Mouse (Mus musculus) hindbrain, embryonic 13.5 days (tissue): Measurements from ENCODE around the gene Ociad2. TPM values are rescaled to one million over a fixed set of nuclear protein-coding genes. Genes with fewer than 3 reads are reported as not detected.

ENCODE experiments used
- ATAC-seq: fragments of 200-750 bp; cut with Nextera tagmentation; 2 replicates; pipeline ENCODE4 v1.8.0; 2017; ENCODE audit warnings: moderate TSS enrichment; ENCODE audit not compliant: low FRiP score
- H3K27ac ChIP-seq: fragments of 300-500 bp; sonication (generic); 2 replicates; pipeline ENCODE4 v1.5.1; 2015; ENCODE audit warnings: inconsistent platforms, mild to moderate bottlenecking, moderate library complexity
- H3K27me3 ChIP-seq: fragments of 300-500 bp; sonication (generic); 2 replicates; pipeline ENCODE4 v1.6.1; 2015; ENCODE audit warnings: mild to moderate bottlenecking, inconsistent platforms
- H3K36me3 ChIP-seq: fragments of 300-500 bp; sonication (generic); 2 replicates; pipeline ENCODE4 v1.6.1; 2015; ENCODE audit warnings: mild to moderate bottlenecking, inconsistent platforms
- H3K4me1 ChIP-seq: fragments of 300-500 bp; sonication (generic); replicated peaks from 2 replicates; pipeline ENCODE4 v1.6.1; 2015; ENCODE audit warnings: inconsistent platforms
- H3K4me2 ChIP-seq: fragments of 300-500 bp; sonication (generic); 2 replicates; pipeline ENCODE4 v1.6.1; 2015; ENCODE audit warnings: inconsistent platforms, mild to moderate bottlenecking, moderate library complexity
- H3K4me3 ChIP-seq: fragments of 300-500 bp; sonication (generic); 2 replicates; pipeline ENCODE4 v1.5.1; 2015; ENCODE audit warnings: mild to moderate bottlenecking, inconsistent platforms
- H3K9ac ChIP-seq: fragments of 300-500 bp; sonication (generic); 2 replicates; pipeline ENCODE4 v1.6.1; 2015; ENCODE audit warnings: mild to moderate bottlenecking, inconsistent platforms
- H3K9me3 ChIP-seq: fragments of 300-500 bp; sonication (generic); 2 replicates; pipeline ENCODE4 v1.6.1; 2016; ENCODE audit warnings: inconsistent platforms
- WGBS: fragments of 180-500 bp; shearing (Covaris S2); methylation state at CpG from one replicate; pipeline ENCODE4 v1.1.7; 2015; 5-methylcytosine and 5-hydroxymethylcytosine counted together
- polyA plus RNA-seq: library from polyadenylated mRNA; unstranded; fragments of >200 nt; fragmentation: Nextera tagmentation; extraction: Ambion mirVana; gene quantifications from 2 replicates; pipeline ENCODE4 v1.2.1, GENCODE M21; 2015

Ociad2 gene
- polyA plus RNA-seq, 1 experiment from 2014 or later: 20.2 TPM

DNA sequence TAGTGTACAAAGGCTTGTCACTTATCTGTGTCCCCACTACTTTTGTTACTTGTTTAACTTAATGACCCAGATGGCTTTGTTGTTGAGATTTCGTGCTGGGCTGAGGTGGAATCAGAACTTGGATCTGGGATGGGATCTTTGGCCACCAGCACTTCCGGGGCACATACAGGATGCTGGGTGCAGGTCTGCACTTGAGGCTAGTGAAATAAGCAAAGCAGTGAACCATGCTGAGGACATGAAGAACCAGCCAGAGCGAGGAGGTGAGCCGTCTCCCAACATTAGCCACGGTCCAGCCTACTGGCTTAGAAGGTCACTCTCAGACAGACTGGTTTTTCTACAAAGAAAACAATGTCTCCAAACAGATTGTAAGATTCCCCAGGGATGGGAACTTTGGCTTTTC lies 8.7 kb upstream of the Ociad2 start:
- Histone ChIP-seq H3K9me3 (no peaks in the 10 kb centered on the region), H3K4me3 (no peak overlapping the region), H3K27ac (no peak overlapping the region), H3K27me3 (no peaks in the 10 kb centered on the region), H3K9ac (no peak overlapping the region), H3K36me3 (no peaks in the 10 kb centered on the region), H3K4me2 (no peak overlapping the region), H3K4me1 (peaks cover 15% of the 10 kb centered on the region; the same call in 1 of the 2 replicates)
- no peak for ATAC-seq
- WGBS: 47% methylated on average over 5 of the region's 5 CpGs

- Histone ChIP-seq H3K9ac (no peak overlapping the region), H3K4me1 (0 out of 2 replicates have a peak, but pooled peaks cover 3% of the 10 kb centered on the region), H3K9me3 (no peaks in the 10 kb centered on the region), H3K36me3 (no peaks in the 10 kb centered on the region), H3K4me3 (no peak overlapping the region), H3K27ac (no peak overlapping the region), H3K27me3 (no peaks in the 10 kb centered on the region), H3K4me2 (no peak overlapping the region)
- WGBS: 75% methylated on average over 4 of the region's 4 CpGs
- no peak for ATAC-seq
Observed at GRCm38 (mm10) chr5:73345254-73345653, 4.4 kb upstream of the Ociad2 start.

- no peaks in the 10 kb centered on the region for H3K27me3 ChIP-seq
- no peak overlapping the region for H3K9ac ChIP-seq
- no peaks in the 10 kb centered on the region for H3K9me3 ChIP-seq
- no peak overlapping the region for H3K4me2 ChIP-seq
- WGBS: 76% methylated on average over 10 of the region's 10 CpGs
- no peak for ATAC-seq
- H3K36me3 ChIP-seq: no peaks in the 10 kb centered on the region
- H3K27ac ChIP-seq: no peak overlapping the region
- H3K4me3 ChIP-seq: no peak overlapping the region
- no peaks in the 10 kb centered on the region for H3K4me1 ChIP-seq
Observed at GRCm38 (mm10) chr5:73344310-73344709, 3.5 kb upstream of the Ociad2 start.

DNA sequence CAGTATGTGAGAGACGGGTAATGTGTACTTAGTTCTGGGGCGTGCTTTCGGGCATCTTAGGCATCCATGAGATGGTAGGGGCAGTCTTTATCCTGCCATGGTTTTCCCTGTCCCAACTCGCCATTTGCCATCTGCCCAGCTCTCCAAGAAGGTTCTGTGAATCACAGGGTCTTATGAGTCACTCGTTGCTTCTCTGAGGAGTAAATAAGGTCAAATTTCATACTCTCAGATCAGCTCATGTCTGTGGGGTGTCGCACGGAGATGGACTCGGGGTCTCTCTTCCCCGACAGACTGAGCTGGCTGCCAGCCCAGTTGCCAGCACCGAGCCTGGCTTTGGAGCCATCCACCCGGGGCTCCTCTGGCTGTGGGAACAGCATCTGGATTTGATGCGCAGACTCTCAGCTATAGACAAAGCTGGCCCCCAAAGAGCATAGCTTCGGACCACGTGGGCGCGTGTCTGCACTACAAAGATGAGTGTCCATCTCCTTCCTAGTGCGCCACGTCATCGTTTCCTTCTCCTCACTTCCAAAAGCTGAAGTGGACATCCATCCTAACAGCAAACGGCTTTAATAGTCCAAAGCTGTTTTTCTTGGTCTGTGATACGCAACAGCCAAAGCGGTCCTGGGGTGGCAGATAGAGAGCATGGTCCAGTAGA lies 2.0 kb upstream of the Ociad2 start:
- WGBS: 89% methylated on average over 22 of the region's 22 CpGs
- Histone ChIP-seq H3K4me2 (no peak overlapping the region), H3K27me3 (no peaks in the 10 kb centered on the region), H3K4me3 (no peak overlapping the region), H3K9me3 (no peaks in the 10 kb centered on the region), H3K36me3 (no peaks in the 10 kb centered on the region), H3K9ac (no peak overlapping the region), H3K4me1 (peaks cover 6% of the 10 kb centered on the region), H3K27ac (no peak overlapping the region)
- no peak for ATAC-seq

DNA sequence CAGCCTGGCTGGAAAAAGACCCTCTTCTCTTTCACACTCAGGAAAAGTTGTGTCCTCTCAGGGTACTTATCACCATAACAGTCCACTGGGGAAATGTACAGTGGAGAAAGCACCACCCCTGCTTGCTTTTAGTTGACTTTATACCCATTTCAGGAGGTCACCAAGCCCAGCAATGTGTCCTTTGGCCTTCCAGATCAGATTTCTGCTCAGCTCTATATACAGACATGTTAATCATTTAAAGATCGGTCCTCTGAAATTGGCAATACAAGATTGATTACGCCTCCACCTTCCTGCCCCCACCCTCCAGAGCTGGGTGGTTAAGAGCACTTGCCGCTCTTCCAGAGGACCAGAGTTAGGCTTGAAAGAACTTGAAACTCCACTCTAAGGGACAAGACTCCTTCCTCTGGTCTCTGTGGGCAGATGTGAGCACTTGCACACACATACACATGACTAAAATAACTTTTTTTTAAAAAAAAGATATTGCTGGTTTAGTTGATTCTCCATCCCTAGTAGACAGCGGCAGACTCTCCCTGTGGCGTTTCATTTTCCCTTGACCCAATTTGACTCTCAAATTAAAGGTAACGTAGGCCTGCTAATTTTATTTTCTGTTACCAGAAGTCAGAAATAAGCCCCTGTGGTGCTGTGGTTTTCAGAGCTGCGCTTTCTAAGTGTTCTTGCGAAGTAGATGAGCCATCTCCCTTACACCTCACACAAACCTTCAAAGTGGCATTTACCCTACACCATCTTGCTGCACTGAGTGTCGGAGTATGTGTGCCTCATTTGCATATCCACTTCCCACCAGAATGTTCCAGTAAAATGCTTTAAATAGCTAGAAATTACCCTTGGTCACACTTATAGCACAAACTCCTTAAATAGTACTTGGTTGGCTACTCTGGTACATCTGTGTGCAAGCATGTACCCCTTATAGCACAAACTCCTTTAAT lies 777 bp downstream of the Ociad2 start:
- Histone ChIP-seq H3K27ac (no peak overlapping the region), H3K4me3 (no peak overlapping the region), H3K4me1 (peaks cover 13% of the 10 kb centered on the region), H3K9ac (no peak overlapping the region), H3K9me3 (no peaks in the 10 kb centered on the region), H3K36me3 (no peaks in the 10 kb centered on the region), H3K27me3 (no peaks in the 10 kb centered on the region), H3K4me2 (no peak overlapping the region)
- WGBS: 91% methylated on average over 9 of the region's 9 CpGs
- no peak for ATAC-seq

GRCm38 (mm10) chr5:73338832-73339163 lies 2.0 kb downstream of the Ociad2 start:
- H3K27me3 ChIP-seq: no peaks in the 10 kb centered on the region
- peak overlapping the region; percentile 61 for H3K4me3 ChIP-seq
- 47% methylated on average over 14 of the region's 14 CpGs for WGBS
- H3K36me3 ChIP-seq: no peaks in the 10 kb centered on the region
- H3K4me1 ChIP-seq: peaks cover 19% of the 10 kb centered on the region
- H3K9me3 ChIP-seq: no peaks in the 10 kb centered on the region
- H3K27ac ChIP-seq: peak overlapping the region; percentile 78
- peak overlapping the region; percentile 84 for H3K4me2 ChIP-seq
- H3K9ac ChIP-seq: peak overlapping the region; percentile 81
- peak; percentile 64 for ATAC-seq

- H3K9ac ChIP-seq: peak overlapping the region; percentile 81
- peak overlapping the region; percentile 61 for H3K4me3 ChIP-seq
- H3K36me3 ChIP-seq: 0 out of 2 replicates have a peak, but pooled peaks cover 2% of the 10 kb centered on the region
- H3K27ac ChIP-seq: peak overlapping the region; percentile 78
- H3K27me3 ChIP-seq: no peaks in the 10 kb centered on the region
- H3K9me3 ChIP-seq: no peaks in the 10 kb centered on the region
- peaks cover 19% of the 10 kb centered on the region for H3K4me1 ChIP-seq
- 6% methylated on average over 24 of the region's 41 CpGs for WGBS
- H3K4me2 ChIP-seq: peak overlapping the region; percentile 84
- ATAC-seq: peak; percentile 71
Observed at GRCm38 (mm10) chr5:73337961-73338831, 2.6 kb downstream of the Ociad2 start.

- no peak overlapping the region for H3K4me2 ChIP-seq
- 89% methylated on average over 5 of the region's 5 CpGs for WGBS
Observed at GRCm38 (mm10) chr5:73336448-73336847, 4.4 kb downstream of the Ociad2 start.

DNA sequence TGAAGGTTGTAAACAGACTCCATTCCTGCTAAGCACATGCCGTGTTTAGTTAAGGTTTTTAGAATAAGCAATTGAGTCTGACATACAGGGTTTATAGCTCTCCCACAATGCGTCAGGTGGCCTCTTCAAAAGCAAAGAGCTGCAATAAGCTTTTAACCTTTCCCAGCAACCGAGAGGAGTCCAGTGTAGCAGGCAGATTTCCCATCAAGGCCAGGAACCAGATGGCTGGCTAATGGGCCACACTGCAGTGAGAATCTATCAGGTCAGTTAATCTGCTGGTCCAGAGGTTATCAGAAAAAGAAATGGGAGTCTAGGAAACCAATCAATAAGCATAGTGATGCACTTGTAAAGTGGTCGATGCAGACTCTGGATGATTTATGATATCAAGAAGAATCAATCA lies 9.8 kb downstream of the Ociad2 start:
- H3K9ac ChIP-seq: no peak overlapping the region
- WGBS: 56% methylated on average over 4 of the region's 4 CpGs
- H3K9me3 ChIP-seq: no peaks in the 10 kb centered on the region
- no peak overlapping the region for H3K4me3 ChIP-seq
- H3K36me3 ChIP-seq: 0 out of 2 replicates have a peak, but pooled peaks cover 2% of the 10 kb centered on the region
- no peak overlapping the region for H3K27ac ChIP-seq
- H3K27me3 ChIP-seq: no peaks in the 10 kb centered on the region
- ATAC-seq: peak; percentile 37; the same call in 1 of the 2 replicates
- no peak overlapping the region for H3K4me2 ChIP-seq
- peaks cover 12% of the 10 kb centered on the region; the same call in 1 of the 2 replicates for H3K4me1 ChIP-seq

More at GRCm38 (mm10) chr5:73336448-73336847, 4.4 kb downstream of the Ociad2 start:
- no peaks in the 10 kb centered on the region for H3K9me3 ChIP-seq
- H3K4me1 ChIP-seq: peaks cover 19% of the 10 kb centered on the region
- H3K27ac ChIP-seq: no peak overlapping the region
- H3K36me3 ChIP-seq: 0 out of 2 replicates have a peak, but pooled peaks cover 2% of the 10 kb centered on the region
- no peak for ATAC-seq
- no peak overlapping the region for H3K4me3 ChIP-seq
- H3K27me3 ChIP-seq: no peaks in the 10 kb centered on the region
- no peak overlapping the region for H3K9ac ChIP-seq

GRCm38 (mm10) chr5:73324526-73325170 lies 16.2 kb downstream of the Ociad2 start:
- WGBS: 84% methylated on average over 8 of the region's 8 CpGs
- Histone ChIP-seq H3K9me3 (no peaks in the 10 kb centered on the region), H3K4me1 (no peaks in the 10 kb centered on the region), H3K36me3 (peaks cover 4% of the 10 kb centered on the region), H3K27me3 (no peaks in the 10 kb centered on the region), H3K27ac (0 out of 2 replicates have a peak overlapping the region, but pooled peaks have one; percentile 12), H3K4me2 (no peak overlapping the region), H3K4me3 (no peak overlapping the region), H3K9ac (no peak overlapping the region)
- no peak for ATAC-seq

DNA sequence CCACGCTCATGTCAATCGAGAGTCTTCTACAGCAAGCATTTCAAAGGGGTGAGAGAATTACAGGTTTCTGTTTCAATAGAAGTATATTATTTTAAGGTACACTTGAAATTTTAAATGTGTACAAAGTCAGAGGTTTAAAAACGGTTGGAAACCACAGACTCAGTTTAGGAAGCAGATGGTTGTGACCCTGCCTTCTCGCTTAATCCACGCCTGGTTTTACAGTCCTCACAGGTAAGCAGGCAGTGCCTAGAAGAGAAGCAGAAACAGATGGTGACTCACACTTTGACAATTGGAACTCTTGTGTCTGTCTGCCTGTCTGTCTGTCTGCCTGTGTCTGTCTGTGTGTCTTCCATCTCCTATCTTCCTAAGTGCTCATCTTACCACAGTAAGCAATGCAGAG lies 17.2 kb downstream of the Ociad2 start:
- no peak for ATAC-seq
- Histone ChIP-seq H3K9ac (no peak overlapping the region), H3K4me3 (no peak overlapping the region), H3K36me3 (peaks cover 4% of the 10 kb centered on the region), H3K9me3 (no peaks in the 10 kb centered on the region), H3K4me1 (no peaks in the 10 kb centered on the region), H3K27ac (no peak overlapping the region), H3K27me3 (no peaks in the 10 kb centered on the region), H3K4me2 (no peak overlapping the region)
- 87% methylated on average over 5 of the region's 5 CpGs for WGBS
